ENCODE assay signal across 10 mouse cellular contexts in the genomic region with DNA sequence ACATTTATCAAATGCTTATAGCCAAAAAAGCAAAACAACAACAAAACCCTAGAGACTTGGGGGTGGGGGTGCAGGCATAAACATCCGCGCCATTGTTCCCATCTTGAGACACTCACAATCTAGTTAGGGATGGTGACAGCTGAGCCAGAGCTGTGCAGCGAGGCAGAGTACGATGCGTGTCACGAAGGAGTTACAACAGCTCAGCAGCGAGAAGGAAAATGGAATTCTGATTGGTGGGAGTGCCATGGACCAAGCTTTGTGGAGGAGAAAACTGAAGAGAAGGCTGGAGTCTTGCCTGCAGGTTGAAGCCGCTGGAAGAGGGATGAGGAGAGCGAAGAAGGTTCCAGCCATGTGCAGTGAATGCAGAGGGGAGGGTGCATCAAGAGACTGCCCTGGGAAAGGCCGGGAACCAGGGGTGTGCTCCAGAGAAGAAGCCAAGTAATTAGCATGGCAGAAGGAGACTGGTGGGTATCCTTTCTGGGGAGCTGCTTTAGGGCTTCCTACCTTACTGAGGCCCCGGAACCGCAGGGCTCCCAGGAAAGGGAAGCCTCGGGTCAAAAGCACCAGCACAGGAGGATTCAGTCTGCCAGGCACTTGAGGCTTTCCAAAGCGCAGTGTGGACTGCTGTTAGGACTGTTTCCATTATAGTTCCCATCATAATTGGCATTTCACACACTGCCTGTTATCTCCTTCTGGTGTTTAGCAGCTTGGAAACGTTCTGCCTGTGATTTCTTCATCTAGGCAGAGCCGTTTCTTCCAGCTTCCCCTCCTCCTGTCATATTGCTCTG.
DNase-seq lines count a peak whose midpoint lies in the region; TF ChIP-seq lines count a peak whose summit lies in the region.
"Had no signal": no experiment of that assay in that cellular context is flagged by ENCODE, and none has a peak within 500 bp of the region (broad histone marks: within the 10 kb centered on the region; RNA-seq: fewer than 3 reads in every experiment).

No protein-coding gene starts in this region.

- no peaks in the 10 kb centered on the region for H3K27me3 ChIP-seq in heart, embryonic 10.5 days (ENCODE audit: insufficient read depth, poor library complexity, severe bottlenecking)
- H3K27me3 ChIP-seq in kidney, adult 2 months (replicated peaks; ENCODE audit: control insufficient read depth, insufficient read depth, low read length) = no peaks in the 10 kb centered on the region

- peak overlapping the region; percentile 30 for H3K4me3 ChIP-seq in left cerebral cortex, adult 2 months
- H3K4me3 ChIP-seq in heart, embryonic 10.5 days = no peak overlapping the region
- no peak overlapping the region for H3K4me3 ChIP-seq in kidney, adult 2 months (ENCODE audit: insufficient read depth, low read depth, low read length)

- WGBS in heart, embryonic 10.5 days = 63% methylated on average over 16 of the region's 16 CpGs
- 48% methylated on average over 16 of the region's 16 CpGs for WGBS in kidney, adult 2 months

- intact Hi-C loops in left cerebral cortex, adult 2 months (cut with DNase I) = loop anchor here (2.0 kb wide), 1 partner anchor 222 kb away; no protein-coding TSS in a partner anchor

- no peaks in the 10 kb centered on the region for H3K4me1 ChIP-seq in heart, embryonic 10.5 days
- no peaks in the 10 kb centered on the region for H3K4me1 ChIP-seq in kidney, adult 2 months (ENCODE audit: control insufficient read depth, insufficient read depth, low read length)

- H3K36me3 ChIP-seq in heart, embryonic 10.5 days = no peaks in the 10 kb centered on the region
- H3K36me3 ChIP-seq in kidney, adult 2 months (ENCODE audit: control insufficient read depth, insufficient read depth, low read length) = no peaks in the 10 kb centered on the region
- H3K36me3 ChIP-seq: G1E had no signal

- H3K9me3 ChIP-seq in heart, embryonic 10.5 days = no peaks in the 10 kb centered on the region
- H3K9me3 ChIP-seq: G1E had no signal

- TF ChIP-seq CTCF in left cerebral cortex, adult 2 months (IDR thresholded peaks at IDR 0.05) = no peak
- no peak for TF ChIP-seq CTCF in kidney, adult 2 months (conservative IDR thresholded peaks at IDR 0.05; ENCODE audit: insufficient read depth, insufficient read length, low read depth, low read length)

- DNase-seq in cerebellum, adult 9-10 months = peak; percentile 27
- peak; percentile 33 to 62 for DNase-seq in frontal cortex, adult 2 months (ENCODE audit: extremely low spot score in 1 of 2, low spot score in 1 of 2)
- DNase-seq in left cerebral cortex, adult 2 months (ENCODE audit: extremely low spot score in 1 of 2, low spot score in 2 of 2) = peak in 1 of 2 experiments; percentile 22
- DNase-seq in retina, postnatal 1 day = peak; percentile 46
- no peak for DNase-seq in heart, embryonic 10.5 days (ENCODE audit: low spot score)
- DNase-seq in kidney, postnatal 14 days = no peak
- no peak for DNase-seq in kidney, adult 2 months
- DNase-seq: kidney, adult 8-10 months had no signal

- H3K27ac ChIP-seq in left cerebral cortex, adult 2 months = peak overlapping the region; percentile 82
- no peak overlapping the region for H3K27ac ChIP-seq in heart, embryonic 10.5 days
- no peak overlapping the region for H3K27ac ChIP-seq in kidney, adult 2 months (ENCODE audit: insufficient read depth, low read depth, low read length)
- H3K27ac ChIP-seq: macrophage had no signal

- no peak for TF ChIP-seq POLR2A in kidney, adult 2 months (IDR thresholded peaks at IDR 0.05; ENCODE audit: low read depth, low read length)

Comparison
In these comparisons a context has a peak if more than half of its experiments do, and no peak if none do; other contexts are left out.
1. DNase-seq: peak in cerebellum, adult 9-10 months (single experiment), frontal cortex, adult 2 months (2 of 2) and retina, postnatal 1 day (single experiment); none in heart, embryonic 10.5 days (single experiment), kidney, postnatal 14 days (single experiment) and kidney, adult 2 months (single experiment).